Mouse (Mus musculus) monocyte, adult 2 months (primary cell): Measurements from ENCODE around the gene Rasgef1a.
A peak's percentile ranks its signal among the peaks of the same experiment; 100 is the strongest.

ENCODE experiments used
- DNase-seq, 2 experiments: peaks; one replicate each; pipeline ENCODE4 v3.0.0; 2022; ENCODE audit warnings: low spot score in 2 of 2, low read depth in 1 of 2

Rasgef1a gene

GRCm38 (mm10) chr6:118127198-118127597 is 116.0 kb downstream of the Rasgef1a start:
- no peak for DNase-seq

- DNase-seq, result no peak
These were observed 116.7 kb downstream of the Rasgef1a start for GRCm38 (mm10) chr6:118127827-118128487.

GRCm38 (mm10) chr6:118130022-118130421 is 118.8 kb downstream of the Rasgef1a start:
- no peak for DNase-seq

- DNase-seq, result no peak
These were observed 123.2 kb downstream of the Rasgef1a start for GRCm38 (mm10) chr6:118134461-118134860.

GRCm38 (mm10) chr6:118137148-118137547 is 125.9 kb downstream of the Rasgef1a start:
- DNase-seq, result no peak

GRCm38 (mm10) chr6:118138731-118139709 is 127.8 kb downstream of the Rasgef1a start, which contains the start of gene Csgalnact2:
TSS of gene Csgalnact2 (minus strand) at chr6:118139140.
- peak; percentile 85 to 96 for DNase-seq

GRCm38 (mm10) chr6:118140961-118141360 is 129.7 kb downstream of the Rasgef1a start:
- DNase-seq, result peak; percentile 63 to 64
